Mouse (Mus musculus): ENCODE data around the gene Stxbp6. TPM values are rescaled to one million over a fixed set of nuclear protein-coding genes. Genes with fewer than 3 reads are reported as not detected.

The Stxbp6 gene
- polyA plus RNA-seq, 1 experiment from 2014 or later, result 12.4 TPM

- Histone ChIP-seq H3K4me1 (replicated peaks) (no peaks in the 10 kb centered on the region), H3K4me3 (no peak overlapping the region), H3K36me3 (no peaks in the 10 kb centered on the region), H3K4me2 (no peak overlapping the region), H3K9me3 (no peaks in the 10 kb centered on the region), H3K9ac (no peak overlapping the region), H3K27ac (no peak overlapping the region), H3K27me3 (no peaks in the 10 kb centered on the region)
- WGBS, result 92% methylated on average over 6 of the region's 6 CpGs
- ATAC-seq (ENCODE audit: low FRiP score), result no peak
Measured at GRCm38 (mm10) chr12:44889677-44890393, 184.7 kb downstream of the Stxbp6 start.

GRCm38 (mm10) chr12:44886826-44887225 lies 187.7 kb downstream of the Stxbp6 start:
- 29% methylated on average over 3 of the region's 3 CpGs for WGBS

DNA sequence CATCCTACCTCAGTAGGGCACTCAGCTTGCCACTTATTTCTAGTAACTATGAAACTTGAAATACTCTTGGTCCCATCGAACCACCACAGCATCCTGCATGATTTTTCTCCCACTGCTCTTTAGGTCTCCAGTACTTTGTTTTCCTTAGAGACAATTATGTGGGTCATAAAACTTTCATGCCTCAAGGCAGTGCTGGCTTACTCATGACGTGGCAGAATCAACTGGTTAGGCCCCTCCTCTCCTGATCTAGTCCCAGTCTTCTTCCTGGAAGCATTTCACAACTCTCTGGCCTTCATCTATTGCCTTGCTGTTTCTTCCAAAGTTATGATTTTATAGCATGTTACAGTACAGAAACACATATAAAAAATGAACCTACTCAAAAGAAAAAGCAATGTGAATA lies 201.8 kb downstream of the Stxbp6 start:
- H3K27ac ChIP-seq, result no peak overlapping the region
- no peak overlapping the region for H3K9ac ChIP-seq
- H3K4me1 ChIP-seq (replicated peaks), result no peaks in the 10 kb centered on the region
- no peak for ATAC-seq (ENCODE audit: low FRiP score)
- H3K27me3 ChIP-seq, result no peaks in the 10 kb centered on the region
- no peak overlapping the region for H3K4me3 ChIP-seq
- no peak overlapping the region for H3K4me2 ChIP-seq
- H3K9me3 ChIP-seq, result no peaks in the 10 kb centered on the region
- WGBS, result 76% methylated on average over 2 of the region's 2 CpGs
- H3K36me3 ChIP-seq, result no peaks in the 10 kb centered on the region

More at GRCm38 (mm10) chr12:44886826-44887225, 187.7 kb downstream of the Stxbp6 start:
- Histone ChIP-seq H3K27ac (no peak overlapping the region), H3K4me2 (no peak overlapping the region), H3K36me3 (no peaks in the 10 kb centered on the region), H3K27me3 (no peaks in the 10 kb centered on the region), H3K9ac (no peak overlapping the region), H3K4me1 (replicated peaks) (no peaks in the 10 kb centered on the region), H3K4me3 (no peak overlapping the region), H3K9me3 (no peaks in the 10 kb centered on the region)
- no peak for ATAC-seq (ENCODE audit: low FRiP score)

DNA sequence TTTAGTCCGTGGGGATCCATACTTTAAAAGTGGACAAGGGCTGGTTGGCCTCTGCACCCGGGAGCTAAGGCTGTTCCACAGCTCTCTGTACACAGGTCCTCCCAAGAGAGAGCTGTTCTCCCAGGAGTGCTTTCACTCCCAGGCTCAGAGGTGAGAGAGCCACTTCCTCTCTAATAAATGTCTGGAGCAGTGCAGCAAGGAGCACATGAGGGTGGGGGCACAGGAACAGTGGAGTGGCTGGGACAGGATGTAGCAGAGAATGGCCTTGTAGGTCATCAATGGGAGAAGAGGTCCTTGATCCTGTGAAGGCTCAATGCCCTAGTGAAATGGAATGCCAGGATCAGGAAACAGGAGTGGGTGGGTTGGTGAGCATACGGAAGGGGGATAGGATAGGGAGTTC lies 209.1 kb downstream of the Stxbp6 start:
- Histone ChIP-seq H3K36me3 (no peaks in the 10 kb centered on the region), H3K4me1 (replicated peaks) (no peaks in the 10 kb centered on the region), H3K4me2 (no peak overlapping the region), H3K27ac (no peak overlapping the region), H3K4me3 (no peak overlapping the region), H3K9me3 (no peaks in the 10 kb centered on the region), H3K27me3 (no peaks in the 10 kb centered on the region), H3K9ac (no peak overlapping the region)
- 80% methylated on average over 3 of the region's 3 CpGs for WGBS
- ATAC-seq (ENCODE audit: low FRiP score), result no peak

GRCm38 (mm10) chr12:44859454-44859853 lies 215.1 kb downstream of the Stxbp6 start:
- H3K36me3 ChIP-seq, result no peaks in the 10 kb centered on the region
- WGBS, result 55% methylated on average over 5 of the region's 5 CpGs
- H3K9ac ChIP-seq, result no peak overlapping the region
- H3K4me3 ChIP-seq, result no peak overlapping the region
- peaks cover 7% of the 10 kb centered on the region; the same call in 1 of the 2 replicates for H3K4me1 ChIP-seq (replicated peaks)
- no peaks in the 10 kb centered on the region for H3K9me3 ChIP-seq
- no peaks in the 10 kb centered on the region for H3K27me3 ChIP-seq
- no peak overlapping the region for H3K27ac ChIP-seq
- no peak for ATAC-seq (ENCODE audit: low FRiP score)
- no peak overlapping the region for H3K4me2 ChIP-seq

DNA sequence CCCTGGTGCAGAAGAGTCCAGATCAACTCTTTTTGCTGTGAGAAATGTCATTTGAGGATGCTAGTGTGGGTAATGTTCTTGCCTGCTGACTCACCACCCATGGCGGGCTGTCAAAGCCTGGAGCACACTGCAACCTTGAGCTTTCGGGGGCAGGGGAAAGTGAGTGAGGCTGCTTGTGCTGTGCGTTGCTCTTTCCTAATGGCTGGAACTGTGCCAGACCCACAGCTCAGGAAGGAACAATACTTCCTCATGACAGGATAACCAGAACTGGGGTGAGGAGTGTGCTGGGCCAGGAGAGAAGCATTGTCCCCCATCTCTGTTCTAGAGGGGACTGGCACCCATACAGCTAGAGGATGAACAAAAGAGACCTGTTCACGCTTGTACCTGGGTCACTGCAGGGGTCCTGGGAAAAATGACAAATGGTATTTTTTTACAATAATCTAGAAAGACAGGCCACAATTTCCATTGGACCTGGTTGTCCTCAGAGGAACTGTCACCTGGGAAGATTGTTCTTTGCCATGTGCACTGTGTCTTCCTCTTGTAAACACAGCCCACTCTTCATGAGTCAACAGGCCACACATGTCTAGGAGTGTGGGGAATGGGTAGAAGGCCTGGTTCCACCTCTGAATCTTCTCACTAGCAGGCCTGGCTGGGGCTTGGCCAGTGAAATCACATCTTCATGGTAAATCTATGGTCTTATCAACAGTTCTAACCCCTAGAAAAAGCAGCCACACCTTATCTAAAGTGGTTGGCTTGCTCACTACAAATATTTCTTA lies 216.2 kb downstream of the Stxbp6 start:
- H3K9me3 ChIP-seq, result no peaks in the 10 kb centered on the region
- no peak overlapping the region for H3K9ac ChIP-seq
- H3K4me1 ChIP-seq (replicated peaks), result peaks cover 7% of the 10 kb centered on the region; the same call in 1 of the 2 replicates
- H3K27me3 ChIP-seq, result no peaks in the 10 kb centered on the region
- 41% methylated on average over 4 of the region's 4 CpGs for WGBS
- H3K4me3 ChIP-seq, result no peak overlapping the region
- no peak overlapping the region for H3K4me2 ChIP-seq
- no peaks in the 10 kb centered on the region for H3K36me3 ChIP-seq
- ATAC-seq (ENCODE audit: low FRiP score), result peak; percentile 71
- no peak overlapping the region for H3K27ac ChIP-seq

DNA sequence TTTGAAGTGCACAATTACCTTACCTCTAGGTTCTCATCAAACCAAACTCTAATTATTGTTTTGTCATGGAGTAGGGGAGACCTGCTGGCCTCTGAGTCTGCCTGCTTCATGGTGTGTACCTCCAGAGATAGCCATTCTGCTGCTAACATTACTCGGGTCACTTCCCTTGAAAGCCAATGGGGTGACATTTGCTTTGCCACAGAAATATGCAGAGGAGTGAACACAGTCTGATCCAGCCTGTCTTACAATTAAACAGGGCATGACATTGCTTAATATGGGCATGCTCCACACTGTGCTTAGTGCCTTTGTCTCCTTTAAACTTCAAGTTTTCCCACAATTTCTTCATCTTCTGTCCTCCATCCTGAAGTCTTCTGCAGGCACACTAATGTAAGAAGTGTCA lies 222.5 kb downstream of the Stxbp6 start:
- 53% methylated on average over 1 of the region's 1 CpGs for WGBS
- H3K36me3 ChIP-seq, result no peaks in the 10 kb centered on the region
- no peak overlapping the region for H3K4me3 ChIP-seq
- H3K4me1 ChIP-seq (replicated peaks), result no peaks in the 10 kb centered on the region
- H3K4me2 ChIP-seq, result no peak overlapping the region
- no peak for ATAC-seq (ENCODE audit: low FRiP score)
- H3K27ac ChIP-seq, result no peak overlapping the region
- H3K27me3 ChIP-seq, result no peaks in the 10 kb centered on the region
- no peak overlapping the region for H3K9ac ChIP-seq
- no peaks in the 10 kb centered on the region for H3K9me3 ChIP-seq

DNA sequence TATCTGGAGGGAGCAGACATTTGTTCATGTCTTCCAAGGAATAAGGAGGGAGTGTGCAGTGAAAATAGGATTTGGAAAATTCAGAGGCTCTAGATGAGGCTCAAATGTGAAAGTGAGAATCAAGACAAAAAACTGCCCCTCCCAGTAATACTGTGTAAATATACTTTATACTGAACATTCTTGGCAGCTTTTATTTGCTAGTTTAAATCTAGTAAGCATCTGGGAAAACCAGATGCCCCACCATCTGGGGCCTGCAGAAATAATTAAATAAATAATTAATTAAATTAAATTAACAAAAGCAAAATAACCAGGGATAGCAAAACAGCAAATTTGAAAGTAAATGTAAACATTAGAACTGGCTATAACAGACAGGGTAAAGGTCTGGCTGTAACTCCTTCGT lies 224.0 kb downstream of the Stxbp6 start:
- Histone ChIP-seq H3K4me2 (no peak overlapping the region), H3K27me3 (no peaks in the 10 kb centered on the region), H3K4me1 (replicated peaks) (no peaks in the 10 kb centered on the region), H3K9me3 (no peaks in the 10 kb centered on the region), H3K27ac (no peak overlapping the region), H3K36me3 (no peaks in the 10 kb centered on the region), H3K9ac (no peak overlapping the region), H3K4me3 (no peak overlapping the region)
- WGBS, result 60% methylated on average over 1 of the region's 1 CpGs
- no peak for ATAC-seq (ENCODE audit: low FRiP score)

GRCm38 (mm10) chr12:44848483-44849221 lies 225.9 kb downstream of the Stxbp6 start:
- ATAC-seq (ENCODE audit: low FRiP score), result peak; percentile 69
- WGBS, result 52% methylated on average over 3 of the region's 3 CpGs
- Histone ChIP-seq H3K36me3 (no peaks in the 10 kb centered on the region), H3K4me3 (no peak overlapping the region), H3K9me3 (no peaks in the 10 kb centered on the region), H3K27me3 (no peaks in the 10 kb centered on the region), H3K27ac (no peak overlapping the region), H3K4me2 (no peak overlapping the region), H3K9ac (no peak overlapping the region), H3K4me1 (replicated peaks) (no peaks in the 10 kb centered on the region)

GRCm38 (mm10) chr12:44840585-44840984 lies 233.9 kb downstream of the Stxbp6 start:
- no peaks in the 10 kb centered on the region for H3K36me3 ChIP-seq
- no peak overlapping the region for H3K9ac ChIP-seq
- ATAC-seq (ENCODE audit: low FRiP score), result no peak
- H3K9me3 ChIP-seq, result no peaks in the 10 kb centered on the region
- 59% methylated on average over 2 of the region's 2 CpGs for WGBS
- no peak overlapping the region for H3K4me2 ChIP-seq
- H3K27ac ChIP-seq, result no peak overlapping the region; the same call in 1 of the 2 replicates
- no peaks in the 10 kb centered on the region for H3K27me3 ChIP-seq
- H3K4me1 ChIP-seq (replicated peaks), result peaks cover 16% of the 10 kb centered on the region
- no peak overlapping the region for H3K4me3 ChIP-seq

- Histone ChIP-seq H3K9ac (no peak overlapping the region), H3K4me2 (peak overlapping the region; percentile 23; the same call in 1 of the 2 replicates), H3K27me3 (no peaks in the 10 kb centered on the region), H3K4me1 (replicated peaks) (peaks cover 16% of the 10 kb centered on the region), H3K36me3 (no peaks in the 10 kb centered on the region), H3K9me3 (no peaks in the 10 kb centered on the region), H3K27ac (peak overlapping the region; percentile 70), H3K4me3 (no peak overlapping the region)
- 23% methylated on average over 7 of the region's 7 CpGs for WGBS
- peak; percentile 88 for ATAC-seq (ENCODE audit: low FRiP score)
Measured at GRCm38 (mm10) chr12:44839594-44840373, 234.7 kb downstream of the Stxbp6 start.
